Mouse (Mus musculus): Measurements from ENCODE around the gene Utp15. TPM values are rescaled to one million over a fixed set of nuclear protein-coding genes. Genes with fewer than 3 reads are reported as not detected.

Utp15 gene
- polyA plus RNA-seq, 1 experiment from 2014 or later: 26.4 TPM

DNA sequence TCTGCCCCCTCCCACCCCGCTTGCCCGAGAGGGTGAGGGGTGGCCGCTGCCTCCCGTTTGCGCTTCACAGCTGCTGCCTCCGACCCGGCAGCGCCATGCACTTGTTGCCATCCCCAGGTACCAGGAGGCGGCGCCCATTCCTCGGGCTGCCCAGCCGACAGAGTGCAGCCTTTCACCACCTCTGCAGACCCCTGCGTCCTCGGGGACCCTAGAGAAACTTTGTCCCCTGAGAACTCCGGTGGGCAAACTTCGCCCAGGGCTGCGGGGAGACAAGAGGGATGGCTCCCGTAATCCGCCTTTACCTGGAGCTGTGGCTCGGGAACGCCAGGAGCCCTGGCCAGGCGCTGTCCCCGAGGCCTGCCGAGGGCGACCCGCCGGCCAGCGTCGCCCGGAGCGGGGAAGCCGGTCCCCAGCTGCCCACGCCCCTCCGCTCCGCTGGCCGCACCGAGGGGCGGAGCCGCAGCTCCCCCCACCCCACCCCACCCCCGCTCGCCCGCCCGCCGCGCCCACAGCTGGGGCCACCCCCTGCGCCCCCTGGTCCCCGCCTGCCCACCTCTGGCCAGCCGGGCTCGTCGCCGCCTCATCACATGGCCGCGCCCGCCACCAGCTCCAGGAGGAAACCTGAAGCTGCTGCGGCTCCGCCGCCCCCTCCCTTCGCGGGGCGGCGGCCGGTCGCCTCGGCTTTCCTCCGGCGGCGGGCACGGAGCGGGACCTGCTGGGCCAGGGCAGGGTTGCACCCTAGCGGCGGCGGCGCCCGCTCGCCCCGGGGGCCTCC, 56.9 kb downstream of the Utp15 start, which contains the start of gene Arhgef28:
Gene Arhgef28 (minus strand): TSS at position 669 of the 775 bp plus-strand sequence.
- ATAC-seq (peak; percentile 85), DNase-seq (ENCODE audit: low spot score) (peak; percentile 59)
- Histone ChIP-seq H3K27ac (ENCODE audit: low read depth, low read length) (peak within 1 kb of the TSS; percentile 9; the same call in 1 of the 2 replicates), H3K4me1 (ENCODE audit: control insufficient read depth, insufficient read depth, low read length) (0 out of 2 replicates have a peak, but pooled peaks cover 2% of the 10 kb centered on the region), H3K9ac (ENCODE audit: low read length) (peak within 1 kb of the TSS; percentile 72), H3K36me3 (ENCODE audit: control insufficient read depth, insufficient read depth, low read length) (no peaks in the 10 kb centered on the region), H3K4me2 (ENCODE audit: low read length) (peak within 1 kb of the TSS; percentile 98), H3K4me3 (ENCODE audit: low read depth, low read length) (peak within 1 kb of the TSS; percentile 57), H3K9me3 (replicated peaks; ENCODE audit: control insufficient read depth, low read length) (no peaks in the 10 kb centered on the region), H3K27me3 (replicated peaks; ENCODE audit: control insufficient read depth, insufficient read depth, low read length) (peaks cover 7% of the 10 kb centered on the region; the same call in 1 of the 2 replicates)
- WGBS: 0% methylated on average over 57 of the region's 76 CpGs

DNA sequence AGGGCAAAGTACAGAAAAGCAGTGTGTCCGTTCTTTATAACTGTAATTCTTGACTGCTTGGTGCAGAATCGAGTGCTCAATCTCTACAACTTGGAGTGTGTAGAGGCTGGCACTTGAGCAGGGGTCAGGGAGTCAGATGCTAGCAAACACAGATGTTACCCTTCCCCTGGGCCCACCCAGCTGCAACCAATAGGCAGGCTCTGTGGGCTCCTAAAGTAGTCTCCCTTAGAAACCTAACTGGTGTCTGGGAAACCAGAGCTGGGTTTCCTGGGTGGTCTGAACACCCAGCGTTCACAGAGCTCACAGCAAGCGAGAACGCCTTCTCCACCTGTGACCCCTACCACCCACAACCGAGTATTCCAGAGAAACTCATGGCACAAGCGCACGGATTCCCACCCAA, 57.7 kb downstream of the Utp15 start:
- H3K4me2 ChIP-seq (ENCODE audit: low read length): peak overlapping the region; percentile 98
- H3K27ac ChIP-seq (ENCODE audit: low read depth, low read length): no peak overlapping the region
- 0 out of 2 replicates have a peak, but pooled peaks cover 2% of the 10 kb centered on the region for H3K4me1 ChIP-seq (ENCODE audit: control insufficient read depth, insufficient read depth, low read length)
- H3K36me3 ChIP-seq (ENCODE audit: control insufficient read depth, insufficient read depth, low read length): no peaks in the 10 kb centered on the region
- ATAC-seq (no peak), DNase-seq (ENCODE audit: low spot score) (no peak)
- peak overlapping the region; percentile 57; the same call in 1 of the 2 replicates for H3K4me3 ChIP-seq (ENCODE audit: low read depth, low read length)
- peaks cover 7% of the 10 kb centered on the region; the same call in 1 of the 2 replicates for H3K27me3 ChIP-seq (replicated peaks; ENCODE audit: control insufficient read depth, insufficient read depth, low read length)
- WGBS: 35% methylated on average over 8 of the region's 8 CpGs
- H3K9me3 ChIP-seq (replicated peaks; ENCODE audit: control insufficient read depth, low read length): no peaks in the 10 kb centered on the region
- H3K9ac ChIP-seq (ENCODE audit: low read length): no peak overlapping the region; the same call in 1 of the 2 replicates

DNA sequence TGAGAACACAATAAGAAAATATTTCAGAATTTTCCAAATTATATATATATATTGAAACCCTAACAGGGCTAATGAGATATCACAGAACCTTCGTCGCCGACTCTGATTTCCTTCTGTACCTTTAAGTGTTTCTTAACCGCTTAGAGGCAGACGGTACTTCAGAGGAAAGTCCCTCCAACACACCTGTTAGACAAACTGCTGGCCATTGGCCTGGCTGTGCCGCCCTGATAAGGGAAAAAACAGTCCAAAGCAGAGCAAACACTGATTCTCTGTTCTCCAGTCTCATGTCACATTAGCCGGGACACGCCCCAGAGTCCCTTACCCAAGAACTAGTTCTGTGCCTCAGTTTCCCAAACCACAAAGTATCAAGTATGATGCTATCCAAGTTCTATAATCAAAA, 58.5 kb downstream of the Utp15 start:
- peaks cover 7% of the 10 kb centered on the region; the same call in 1 of the 2 replicates for H3K27me3 ChIP-seq (replicated peaks; ENCODE audit: control insufficient read depth, insufficient read depth, low read length)
- H3K9me3 ChIP-seq (replicated peaks; ENCODE audit: control insufficient read depth, low read length): no peaks in the 10 kb centered on the region
- H3K4me1 ChIP-seq (ENCODE audit: control insufficient read depth, insufficient read depth, low read length): 0 out of 2 replicates have a peak, but pooled peaks cover 2% of the 10 kb centered on the region
- H3K36me3 ChIP-seq (ENCODE audit: control insufficient read depth, insufficient read depth, low read length): no peaks in the 10 kb centered on the region
- H3K9ac ChIP-seq (ENCODE audit: low read length): no peak overlapping the region
- WGBS: 91% methylated on average over 8 of the region's 8 CpGs
- no peak for DNase-seq (ENCODE audit: low spot score)
- no peak for ATAC-seq
- no peak overlapping the region for H3K4me2 ChIP-seq (ENCODE audit: low read length)
- no peak overlapping the region for H3K27ac ChIP-seq (ENCODE audit: low read depth, low read length)
- no peak overlapping the region for H3K4me3 ChIP-seq (ENCODE audit: low read depth, low read length)

DNA sequence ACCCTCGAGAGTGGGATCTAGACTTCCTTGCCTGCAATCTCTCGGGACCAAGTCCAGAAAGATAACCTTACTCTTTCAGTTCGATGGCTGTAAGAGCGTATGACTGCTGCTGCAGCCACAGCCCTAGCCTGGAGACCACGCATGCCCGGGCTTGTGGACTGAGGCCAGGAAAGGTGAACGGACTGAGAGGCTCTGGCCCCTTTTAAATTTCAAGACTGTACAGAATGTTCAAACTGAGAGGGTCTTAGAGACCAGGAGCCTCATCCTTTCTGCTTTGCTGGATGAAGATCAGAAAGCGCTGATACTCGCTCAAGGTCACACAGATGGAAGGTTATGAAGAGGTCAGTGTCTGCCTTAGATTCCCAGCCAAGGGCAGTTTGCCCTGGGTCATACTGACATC, 61.4 kb downstream of the Utp15 start:
- Histone ChIP-seq H3K36me3 (ENCODE audit: control insufficient read depth, insufficient read depth, low read length) (no peaks in the 10 kb centered on the region), H3K4me2 (ENCODE audit: low read length) (no peak overlapping the region), H3K4me3 (ENCODE audit: low read depth, low read length) (no peak overlapping the region), H3K9ac (ENCODE audit: low read length) (no peak overlapping the region), H3K4me1 (ENCODE audit: control insufficient read depth, insufficient read depth, low read length) (0 out of 2 replicates have a peak, but pooled peaks cover 2% of the 10 kb centered on the region), H3K27me3 (replicated peaks; ENCODE audit: control insufficient read depth, insufficient read depth, low read length) (peaks cover 4% of the 10 kb centered on the region; the same call in 1 of the 2 replicates), H3K27ac (ENCODE audit: low read depth, low read length) (no peak overlapping the region), H3K9me3 (replicated peaks; ENCODE audit: control insufficient read depth, low read length) (no peaks in the 10 kb centered on the region)
- DNase-seq (ENCODE audit: low spot score): no peak
- no peak for ATAC-seq
- 54% methylated on average over 9 of the region's 9 CpGs for WGBS

Other genes with a start within 250 kb of the Utp15 start
- gene Arhgef28, start 56.6 kb downstream of the Utp15 start, polyA plus RNA-seq (2014; fragmentation: Nextera tagmentation; extraction: Ambion mirVana): 9.9 and 10.9 TPM in 2 replicates
- gene Ankra2, start within 50 bp of the Utp15 start, polyA plus RNA-seq (2014; fragmentation: Nextera tagmentation; extraction: Ambion mirVana): 73.4 and 79.1 TPM in 2 replicates
- not detected in 2 replicates for gene Gm21976, start 16.8 kb upstream of the Utp15 start, polyA plus RNA-seq (2014; fragmentation: Nextera tagmentation; extraction: Ambion mirVana)
- gene Btf3, start 54.0 kb upstream of the Utp15 start, polyA plus RNA-seq (2014; fragmentation: Nextera tagmentation; extraction: Ambion mirVana): 669 and 680 TPM in 2 replicates
- gene Foxd1, start 91.2 kb upstream of the Utp15 start, polyA plus RNA-seq (2014; fragmentation: Nextera tagmentation; extraction: Ambion mirVana): 0.75 and 0.76 TPM in 2 replicates
- gene Gm10320, start 229.0 kb upstream of the Utp15 start, polyA plus RNA-seq (2014; fragmentation: Nextera tagmentation; extraction: Ambion mirVana): 0.85 and 1.3 TPM in 2 replicates

Measured in forebrain, embryonic 14.5 days (tissue).